Mouse (Mus musculus): ENCODE results near the gene Ush2a.

DNA sequence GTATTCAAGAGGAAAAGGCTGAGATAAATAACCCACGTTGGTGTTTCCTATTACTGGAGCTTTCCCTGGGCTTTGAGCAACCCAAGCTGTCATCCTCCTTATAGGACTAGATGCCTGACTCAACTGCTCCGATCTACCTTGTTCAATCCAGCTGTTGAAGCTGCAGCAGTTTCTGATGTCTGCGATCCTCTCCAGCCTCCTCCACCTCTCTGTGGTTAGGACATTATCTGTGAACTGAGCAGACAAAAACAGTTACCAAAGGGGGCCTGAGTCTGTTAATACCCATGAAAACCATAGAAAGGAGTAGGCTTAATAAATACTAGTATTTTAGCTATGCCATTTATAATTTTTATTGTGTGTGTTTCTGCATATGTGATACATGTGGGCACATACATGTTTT is 572.9 kb downstream of the Ush2a start:
- no peak for TF ChIP-seq POLR2AphosphoS2 (IDR thresholded peaks at IDR 0.05; ENCODE audit: insufficient read length, low read depth)
- no peak for TF ChIP-seq E2F4 (IDR thresholded peaks at IDR 0.05; ENCODE audit: insufficient read depth)
- no peak for TF ChIP-seq USF1 (IDR thresholded peaks at IDR 0.05; ENCODE audit: low read depth)
- TF ChIP-seq POLR2A (IDR thresholded peaks at IDR 0.05; ENCODE audit: insufficient read length, low read depth): no peak
- TF ChIP-seq SRF (IDR thresholded peaks at IDR 0.05; ENCODE audit: control insufficient read depth, insufficient read length, low read depth): no peak
- no peak for TF ChIP-seq REST (IDR thresholded peaks at IDR 0.05; ENCODE audit: insufficient read depth, insufficient read length)
- TF ChIP-seq MYOG (IDR thresholded peaks at IDR 0.05; ENCODE audit: control insufficient read depth in 1 of 3, insufficient read depth in 1 of 3, insufficient read length in 2 of 3, low read depth in 2 of 3): no peak
- no peak for TF ChIP-seq TCF12 (IDR thresholded peaks at IDR 0.05; ENCODE audit: insufficient read depth, poor library complexity, severe bottlenecking)

Data from myocyte (in vitro differentiated cells).